Mouse (Mus musculus) midbrain, embryonic 11.5 days (tissue): ENCODE results near the gene Col6a6. TPM values are rescaled to one million over a fixed set of nuclear protein-coding genes. Genes with fewer than 3 reads are reported as not detected.

ENCODE experiments used
- ATAC-seq: fragments of 200-750 bp; cut with Nextera tagmentation; 2 replicates; pipeline ENCODE4 v1.8.0; 2017; ENCODE audit warnings: moderate TSS enrichment, moderate library complexity; ENCODE audit not compliant: low FRiP score
- DNase-seq: peaks from one replicate; pipeline ENCODE4 v3.0.0; 2015; ENCODE audit warnings: low spot score; ENCODE audit errors: missing footprints
- H3K27ac ChIP-seq: fragments of 300-500 bp; sonication (generic); 2 replicates; pipeline ENCODE4 v1.5.1; 2014; ENCODE audit warnings: low read depth, low read length
- H3K27me3 ChIP-seq: fragments of 300-500 bp; sonication (generic); 2 replicates; pipeline ENCODE4 v1.6.1; 2014; ENCODE audit warnings: mild to moderate bottlenecking, low read length, moderate library complexity, mixed read lengths; ENCODE audit not compliant: control insufficient read depth, insufficient read depth
- H3K36me3 ChIP-seq: fragments of 300-500 bp; sonication (generic); 2 replicates; pipeline ENCODE4 v1.6.1; 2014; ENCODE audit warnings: mild to moderate bottlenecking, low read length, moderate library complexity, mixed read lengths; ENCODE audit not compliant: control insufficient read depth, insufficient read depth
- H3K4me1 ChIP-seq: fragments of 300-500 bp; sonication (generic); 2 replicates; pipeline ENCODE4 v1.6.1; 2014; ENCODE audit warnings: low read length; ENCODE audit not compliant: control insufficient read depth, insufficient read depth
- H3K4me2 ChIP-seq: fragments of 300-500 bp; sonication (generic); 2 replicates; pipeline ENCODE4 v1.6.1; 2014; ENCODE audit warnings: mild to moderate bottlenecking, moderate library complexity
- H3K4me3 ChIP-seq: fragments of 300-500 bp; sonication (generic); 2 replicates; pipeline ENCODE4 v1.5.1; 2014; ENCODE audit warnings: low read depth, low read length
- H3K9ac ChIP-seq: fragments of 300-500 bp; sonication (generic); 2 replicates; pipeline ENCODE4 v1.6.1; 2014; ENCODE audit warnings: low read length
- H3K9me3 ChIP-seq: fragments of 300-500 bp; sonication (generic); 2 replicates; pipeline ENCODE4 v1.6.1; 2016; ENCODE audit warnings: low read length; ENCODE audit not compliant: control insufficient read depth
- WGBS: fragments of 180-500 bp; shearing (Covaris S2); extraction: QIAGEN DNeasy Blood & Tissue Kit; methylation state at CpG from one replicate; pipeline ENCODE4 v1.1.7; 2014; 5-methylcytosine and 5-hydroxymethylcytosine counted together
- polyA plus RNA-seq: library from polyadenylated mRNA; unstranded; fragments of >200 nt; fragmentation: Nextera tagmentation; extraction: Ambion mirVana; gene quantifications from 2 replicates; pipeline ENCODE4 v1.2.1, GENCODE M21; 2014

Gene Col6a6
- polyA plus RNA-seq, 1 experiment from 2014 or later: 0.14 TPM

DNA sequence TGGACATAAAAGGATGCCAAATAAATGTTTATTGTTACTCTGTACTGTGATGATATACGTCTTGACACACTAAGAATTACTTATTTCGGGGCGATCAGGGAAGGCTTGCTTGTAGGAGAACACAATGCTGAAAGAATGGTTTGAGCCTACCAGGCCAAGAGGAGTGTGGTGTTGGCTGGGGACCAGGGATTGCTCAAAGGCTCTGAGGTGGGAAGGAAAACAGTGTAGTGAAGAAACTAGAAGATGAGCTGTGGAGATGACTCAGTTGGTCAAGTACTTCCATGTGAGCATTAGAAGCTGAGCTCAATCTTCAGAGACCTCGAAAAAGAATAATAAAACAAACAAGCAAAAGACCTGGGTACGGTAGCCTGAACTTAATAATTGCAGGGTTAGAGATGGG is 13.5 kb downstream of the Col6a6 start:
- Histone ChIP-seq H3K36me3 (no peaks in the 10 kb centered on the region), H3K9ac (no peak overlapping the region), H3K9me3 (no peaks in the 10 kb centered on the region), H3K4me3 (no peak overlapping the region), H3K4me1 (no peaks in the 10 kb centered on the region), H3K27ac (no peak overlapping the region), H3K27me3 (no peaks in the 10 kb centered on the region), H3K4me2 (no peak overlapping the region)
- DNase-seq: no peak
- WGBS: 85% methylated on average over 5 of the region's 5 CpGs
- no peak for ATAC-seq

DNA sequence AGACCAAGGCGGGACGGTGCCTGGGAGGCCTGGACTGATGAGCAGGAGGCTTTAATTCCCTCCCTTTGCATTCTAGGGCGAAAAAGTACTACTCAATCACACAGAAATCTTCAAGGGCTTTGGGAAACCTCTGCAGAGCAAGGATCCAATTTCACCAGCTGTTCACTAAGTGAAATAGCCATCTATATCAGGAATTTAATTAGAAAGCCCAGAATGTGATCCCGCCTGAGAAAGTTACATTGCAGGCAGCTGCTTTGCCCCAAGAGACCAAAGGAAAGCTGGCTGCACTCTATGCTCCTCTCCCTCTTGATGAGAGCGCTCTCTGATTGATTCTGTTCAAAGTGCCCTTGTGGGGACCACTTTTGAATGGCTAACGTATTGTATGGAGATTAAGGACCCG is 16.5 kb downstream of the Col6a6 start:
- no peaks in the 10 kb centered on the region for H3K27me3 ChIP-seq
- H3K4me2 ChIP-seq: no peak overlapping the region
- H3K36me3 ChIP-seq: no peaks in the 10 kb centered on the region
- WGBS: 54% methylated on average over 7 of the region's 7 CpGs
- ATAC-seq: no peak
- H3K27ac ChIP-seq: no peak overlapping the region
- no peak for DNase-seq
- H3K4me1 ChIP-seq: no peaks in the 10 kb centered on the region
- no peak overlapping the region for H3K9ac ChIP-seq
- no peaks in the 10 kb centered on the region for H3K9me3 ChIP-seq
- no peak overlapping the region for H3K4me3 ChIP-seq

DNA sequence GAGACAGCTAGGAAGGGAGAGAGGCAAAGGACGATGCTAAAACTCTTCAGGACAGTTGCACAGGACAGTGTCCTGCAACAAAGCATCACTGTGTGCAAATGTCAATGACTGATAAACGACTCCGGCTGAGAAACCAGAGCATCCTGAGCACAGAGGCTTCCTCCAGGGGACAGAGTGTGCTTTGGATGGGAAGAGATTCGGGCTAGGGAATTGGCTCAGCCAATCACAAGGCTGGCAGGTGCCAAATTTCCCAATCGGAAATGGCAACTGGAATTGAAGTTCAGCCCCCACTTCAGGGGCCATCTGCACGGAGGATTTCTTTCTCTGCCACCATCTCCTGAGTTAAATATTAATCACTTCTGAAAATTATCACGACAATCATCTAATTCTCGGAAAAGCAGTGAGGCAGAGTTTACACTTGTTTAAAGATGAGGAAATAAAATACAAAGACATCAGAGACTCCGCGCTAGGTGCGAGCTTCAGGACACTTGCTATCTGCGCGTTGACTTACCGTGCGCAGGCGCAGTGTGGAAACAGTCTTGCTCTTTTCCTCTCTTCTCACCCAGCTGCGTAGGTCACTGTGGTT is 18.9 kb downstream of the Col6a6 start:
- ATAC-seq (no peak), DNase-seq (no peak)
- no peak overlapping the region for H3K27ac ChIP-seq
- H3K36me3 ChIP-seq: no peaks in the 10 kb centered on the region
- H3K4me2 ChIP-seq: no peak overlapping the region
- H3K9ac ChIP-seq: no peak overlapping the region
- no peaks in the 10 kb centered on the region for H3K9me3 ChIP-seq
- no peak overlapping the region for H3K4me3 ChIP-seq
- no peaks in the 10 kb centered on the region for H3K4me1 ChIP-seq
- H3K27me3 ChIP-seq: no peaks in the 10 kb centered on the region
- 90% methylated on average over 17 of the region's 17 CpGs for WGBS

DNA sequence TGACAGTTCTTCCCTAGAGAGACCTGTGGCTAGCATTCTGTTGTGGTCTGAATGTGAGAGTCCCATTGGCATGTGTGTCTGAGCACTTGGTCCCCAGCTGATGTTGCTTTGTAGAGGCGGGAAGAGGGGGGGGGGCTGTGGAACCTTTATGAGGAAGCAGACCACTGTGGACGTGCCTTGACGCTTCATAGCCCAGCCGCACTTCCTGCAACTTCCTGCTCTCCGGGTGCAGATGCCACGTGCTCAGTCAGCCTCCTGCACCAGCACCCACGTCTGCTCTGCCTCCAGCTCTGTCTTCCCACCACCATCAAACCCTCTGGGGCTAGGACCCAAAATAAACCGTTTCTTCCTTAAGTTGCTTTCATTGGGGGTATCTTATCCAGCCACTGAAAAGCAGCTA is 24.5 kb downstream of the Col6a6 start:
- no peak overlapping the region for H3K4me2 ChIP-seq

DNA sequence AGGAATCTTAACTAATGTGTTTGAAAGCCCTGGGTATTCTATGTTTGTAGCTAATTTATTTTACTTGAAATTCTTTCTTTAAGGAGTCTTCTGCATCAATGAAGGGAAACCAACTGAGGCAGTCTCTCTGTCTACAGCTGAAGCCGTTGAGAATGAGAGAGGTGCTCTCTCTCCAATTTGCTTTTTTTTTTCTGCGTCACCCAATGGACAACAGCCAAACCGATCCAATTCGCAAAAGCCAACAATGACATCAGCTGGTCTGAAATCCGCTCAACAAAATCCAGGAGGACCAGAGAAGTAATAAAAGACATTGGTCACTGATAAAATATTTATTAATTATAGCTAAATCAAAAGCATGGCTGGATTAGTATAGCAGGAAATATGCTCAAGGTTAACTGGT is 26.5 kb downstream of the Col6a6 start:
- no peak for DNase-seq
- H3K36me3 ChIP-seq: no peaks in the 10 kb centered on the region

More for the DNA sequence above, 24.5 kb downstream of the Col6a6 start:
- Histone ChIP-seq H3K4me1 (no peaks in the 10 kb centered on the region), H3K9me3 (no peaks in the 10 kb centered on the region), H3K27me3 (no peaks in the 10 kb centered on the region), H3K4me3 (no peak overlapping the region), H3K9ac (no peak overlapping the region), H3K27ac (no peak overlapping the region), H3K36me3 (no peaks in the 10 kb centered on the region)
- ATAC-seq: no peak
- WGBS: 87% methylated on average over 8 of the region's 8 CpGs
- no peak for DNase-seq

DNA sequence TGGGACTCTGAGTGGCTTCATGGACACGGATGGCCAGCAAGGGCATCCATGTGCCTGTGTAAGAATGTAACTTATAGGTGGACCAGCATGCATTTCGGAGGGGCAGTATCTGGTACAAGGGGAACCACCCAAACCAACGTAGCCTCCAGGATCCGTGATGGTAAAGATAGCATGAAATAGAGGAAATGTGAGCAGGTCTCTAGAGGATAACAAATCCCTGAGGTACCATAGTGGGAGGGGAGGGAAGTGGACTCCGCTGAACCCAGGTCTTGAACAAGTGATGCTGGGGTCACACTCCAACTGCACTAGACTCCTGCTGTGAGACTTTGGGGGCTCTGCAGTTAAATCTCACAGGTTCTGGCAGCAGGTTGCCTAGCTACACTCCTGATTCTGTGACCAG is 27.7 kb downstream of the Col6a6 start:
- Histone ChIP-seq H3K9ac (no peak overlapping the region), H3K4me1 (no peaks in the 10 kb centered on the region)
- WGBS: 83% methylated on average over 5 of the region's 5 CpGs

More for the DNA sequence above, 26.5 kb downstream of the Col6a6 start:
- Histone ChIP-seq H3K4me3 (no peak overlapping the region), H3K9ac (no peak overlapping the region), H3K9me3 (no peaks in the 10 kb centered on the region), H3K4me1 (no peaks in the 10 kb centered on the region), H3K27ac (no peak overlapping the region), H3K4me2 (no peak overlapping the region), H3K27me3 (no peaks in the 10 kb centered on the region)
- ATAC-seq: no peak
- 89% methylated on average over 5 of the region's 5 CpGs for WGBS

DNA sequence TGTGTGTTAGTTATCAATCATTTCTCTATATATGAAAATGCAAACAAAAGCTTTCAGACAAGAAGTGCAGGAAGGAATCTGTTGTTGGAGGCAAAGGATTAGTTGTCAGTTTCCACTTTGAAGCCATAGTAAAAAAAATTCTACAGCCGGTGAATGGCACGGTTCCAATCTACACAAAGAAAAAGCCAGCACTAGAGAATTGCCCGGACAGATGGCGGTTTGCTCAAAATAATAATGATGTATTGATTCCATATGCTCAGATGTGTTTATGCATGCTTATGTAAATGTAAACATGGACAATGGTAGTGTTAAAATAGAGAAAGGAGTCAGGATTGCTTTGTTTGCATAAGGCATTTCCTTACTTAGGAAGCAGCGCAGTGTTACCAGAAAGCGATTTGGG is 31.8 kb downstream of the Col6a6 start:
- H3K9ac ChIP-seq: no peak overlapping the region
- no peak overlapping the region for H3K4me2 ChIP-seq
- ATAC-seq (no peak), DNase-seq (no peak)
- H3K4me1 ChIP-seq: no peaks in the 10 kb centered on the region
- no peaks in the 10 kb centered on the region for H3K36me3 ChIP-seq
- 72% methylated on average over 6 of the region's 6 CpGs for WGBS
- no peak overlapping the region for H3K27ac ChIP-seq
- H3K27me3 ChIP-seq: no peaks in the 10 kb centered on the region
- H3K4me3 ChIP-seq: no peak overlapping the region
- no peaks in the 10 kb centered on the region for H3K9me3 ChIP-seq

More for the DNA sequence above, 27.7 kb downstream of the Col6a6 start:
- ATAC-seq (no peak), DNase-seq (no peak)
- H3K27me3 ChIP-seq: no peaks in the 10 kb centered on the region
- H3K36me3 ChIP-seq: no peaks in the 10 kb centered on the region
- no peak overlapping the region for H3K27ac ChIP-seq
- no peak overlapping the region for H3K4me2 ChIP-seq
- H3K4me3 ChIP-seq: no peak overlapping the region
- no peaks in the 10 kb centered on the region for H3K9me3 ChIP-seq

DNA sequence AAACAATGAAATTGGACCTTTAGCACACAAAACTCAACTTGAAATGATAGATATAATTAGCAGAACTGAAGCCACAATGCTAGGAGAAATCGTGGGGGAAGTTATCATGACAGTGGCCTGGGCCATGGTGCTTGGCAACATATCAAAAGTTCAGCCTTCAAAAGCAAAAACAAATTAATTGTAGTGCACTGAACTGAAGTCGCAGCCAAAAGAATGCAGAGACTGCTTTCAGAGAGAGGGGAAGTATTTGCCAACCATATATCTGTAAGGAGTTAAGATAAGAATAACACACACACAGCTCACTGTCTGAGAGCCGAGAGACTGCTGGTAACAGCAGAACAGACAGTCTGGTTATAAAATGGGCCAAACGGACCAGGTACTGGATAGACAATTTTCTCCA is 33.0 kb downstream of the Col6a6 start:
- no peak for DNase-seq

DNA sequence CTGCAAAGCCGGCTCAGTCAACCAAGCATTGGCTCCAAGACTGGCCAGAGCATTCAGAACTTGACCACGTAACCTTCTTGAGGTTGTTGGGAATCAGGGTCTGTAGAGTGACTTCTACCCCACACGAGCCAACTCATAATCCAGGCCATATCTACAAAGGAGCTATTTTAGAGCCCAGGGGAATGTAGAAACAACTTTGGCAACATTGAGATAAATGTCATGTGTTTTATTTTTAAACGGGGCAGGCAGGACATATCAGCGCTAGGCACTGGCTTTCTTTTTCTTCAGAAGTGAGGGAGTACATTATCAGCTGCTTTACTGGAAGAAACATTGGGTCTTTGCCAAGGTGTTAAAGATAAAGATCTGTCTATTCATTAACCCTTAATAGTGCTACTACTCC is 36.1 kb downstream of the Col6a6 start:
- Histone ChIP-seq H3K9ac (no peak overlapping the region), H3K27me3 (no peaks in the 10 kb centered on the region), H3K27ac (no peak overlapping the region), H3K4me2 (no peak overlapping the region), H3K4me3 (no peak overlapping the region), H3K36me3 (no peaks in the 10 kb centered on the region), H3K9me3 (no peaks in the 10 kb centered on the region), H3K4me1 (no peaks in the 10 kb centered on the region)
- 90% methylated on average over 5 of the region's 5 CpGs for WGBS
- no peak for ATAC-seq
- no peak for DNase-seq

More for the DNA sequence above, 33.0 kb downstream of the Col6a6 start:
- Histone ChIP-seq H3K4me3 (no peak overlapping the region), H3K9me3 (no peaks in the 10 kb centered on the region), H3K4me2 (no peak overlapping the region), H3K4me1 (no peaks in the 10 kb centered on the region), H3K27ac (no peak overlapping the region), H3K27me3 (no peaks in the 10 kb centered on the region), H3K9ac (no peak overlapping the region), H3K36me3 (no peaks in the 10 kb centered on the region)
- whole genome bisulfite sequencing: 76% methylated on average over 4 of the region's 4 CpGs
- ATAC-seq: no peak
